Mouse (Mus musculus): Measurements from ENCODE around the gene Klhl40. TPM values are rescaled to one million over a fixed set of nuclear protein-coding genes. Genes with fewer than 3 reads are reported as not detected.

Klhl40 gene
- total and polyA plus RNA-seq, 2 experiments from 2014 or later = 2.1 to 2.4 TPM

GRCm38 (mm10) chr9:121761787-121762186 lies 15.6 kb upstream of the Klhl40 start:
- Histone ChIP-seq H3K36me3 (ENCODE audit: insufficient read depth, low read length) (peaks cover 27% of the 10 kb centered on the region), H3K27me3 (ENCODE audit: insufficient read depth, low read length) (no peaks in the 10 kb centered on the region), H3K4me2 (ENCODE audit: low read depth, low read length) (peak overlapping the region; percentile 90; the same call in 1 of the 2 replicates), H3K4me1 (ENCODE audit: insufficient read depth, low read length) (peaks cover 19% of the 10 kb centered on the region), H3K9me3 (ENCODE audit: low read length) (no peaks in the 10 kb centered on the region), H3K27ac (no peak overlapping the region), H3K4me3 (ENCODE audit: low read length) (no peak overlapping the region), H3K9ac (replicated peaks; ENCODE audit: low read length) (no peak overlapping the region)
- DNase-seq (ENCODE audit: low spot score) (no peak), ATAC-seq (no peak)
- 61% methylated on average over 8 of the region's 8 CpGs for WGBS
- no peak for TF ChIP-seq CTCF (IDR thresholded peaks at IDR 0.05; ENCODE audit: low read depth)

DNA sequence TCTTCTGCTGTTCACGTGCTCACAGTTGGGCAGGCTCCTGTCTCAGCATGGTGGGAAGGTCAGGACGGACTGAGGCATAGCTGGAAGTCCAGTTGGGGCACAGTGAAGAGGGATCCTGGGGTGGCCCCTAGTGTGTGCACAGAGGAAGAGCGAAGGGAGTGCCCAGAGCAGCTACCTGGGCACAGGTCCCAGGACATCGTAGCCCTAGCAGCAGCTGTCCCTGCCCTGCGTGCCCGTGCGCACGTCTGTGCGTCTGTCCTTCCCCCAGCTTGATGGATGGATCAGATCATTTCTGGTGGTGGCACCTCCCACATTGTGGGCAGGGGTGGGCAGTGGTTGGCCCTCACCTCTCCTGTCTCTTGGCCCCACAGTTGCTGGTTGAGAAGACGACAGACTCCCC lies 15.2 kb upstream of the Klhl40 start:
- H3K36me3 ChIP-seq (ENCODE audit: insufficient read depth, low read length) = peaks cover 32% of the 10 kb centered on the region
- ATAC-seq (no peak), DNase-seq (ENCODE audit: low spot score) (no peak)
- no peak overlapping the region for H3K4me3 ChIP-seq (ENCODE audit: low read length)
- H3K27ac ChIP-seq = no peak overlapping the region
- H3K4me1 ChIP-seq (ENCODE audit: insufficient read depth, low read length) = peaks cover 19% of the 10 kb centered on the region
- no peak for TF ChIP-seq CTCF (IDR thresholded peaks at IDR 0.05; ENCODE audit: low read depth)
- 82% methylated on average over 10 of the region's 10 CpGs for WGBS
- no peaks in the 10 kb centered on the region for H3K27me3 ChIP-seq (ENCODE audit: insufficient read depth, low read length)
- no peak overlapping the region for H3K9ac ChIP-seq (replicated peaks; ENCODE audit: low read length)
- no peak overlapping the region for H3K4me2 ChIP-seq (ENCODE audit: low read depth, low read length)
- H3K9me3 ChIP-seq (ENCODE audit: low read length) = no peaks in the 10 kb centered on the region

DNA sequence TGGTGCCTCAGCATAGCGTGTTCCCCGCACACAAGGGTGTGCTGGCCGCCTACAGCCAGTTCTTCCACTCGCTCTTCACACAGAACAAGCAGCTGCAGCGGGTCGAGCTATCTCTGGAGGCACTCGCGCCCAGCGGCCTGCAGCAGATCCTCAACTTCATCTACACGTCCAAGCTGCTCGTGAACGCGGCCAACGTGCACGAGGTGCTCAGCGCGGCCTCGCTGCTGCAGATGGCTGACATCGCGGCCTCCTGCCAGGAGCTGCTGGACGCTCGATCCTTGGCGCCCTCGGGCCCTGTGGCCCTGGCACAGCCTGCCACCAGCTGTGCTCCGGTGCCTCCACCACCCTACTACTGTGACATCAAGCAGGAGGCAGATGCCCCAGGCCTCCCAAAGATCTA lies 14.6 kb upstream of the Klhl40 start:
- no peak for TF ChIP-seq CTCF (IDR thresholded peaks at IDR 0.05; ENCODE audit: low read depth)
- Histone ChIP-seq H3K4me2 (ENCODE audit: low read depth, low read length) (no peak overlapping the region), H3K27me3 (ENCODE audit: insufficient read depth, low read length) (no peaks in the 10 kb centered on the region), H3K9ac (replicated peaks; ENCODE audit: low read length) (no peak overlapping the region), H3K27ac (no peak overlapping the region), H3K4me3 (ENCODE audit: low read length) (no peak overlapping the region), H3K4me1 (ENCODE audit: insufficient read depth, low read length) (peaks cover 19% of the 10 kb centered on the region), H3K9me3 (ENCODE audit: low read length) (no peaks in the 10 kb centered on the region), H3K36me3 (ENCODE audit: insufficient read depth, low read length) (peaks cover 37% of the 10 kb centered on the region)
- DNase-seq (ENCODE audit: low spot score) (peak; percentile 22), ATAC-seq (no peak)
- 72% methylated on average over 25 of the region's 25 CpGs for WGBS

DNA sequence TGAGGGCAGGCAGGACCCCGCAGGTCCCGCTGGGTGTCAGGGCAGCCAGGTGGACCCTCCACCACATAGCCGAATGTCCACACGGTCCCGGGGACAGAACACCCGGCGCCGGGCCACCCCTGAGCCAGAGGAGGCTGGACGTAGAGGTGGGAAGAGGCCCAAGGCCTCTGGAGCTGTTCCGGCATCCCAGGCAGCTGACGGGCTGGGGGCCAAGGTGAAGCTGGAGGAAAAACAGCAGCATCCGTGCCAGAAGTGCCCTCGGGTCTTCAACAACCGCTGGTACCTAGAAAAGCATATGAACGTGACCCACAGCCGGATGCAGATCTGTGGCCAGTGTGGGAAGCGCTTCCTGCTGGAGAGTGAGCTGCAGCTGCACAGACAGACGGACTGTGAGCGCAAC lies 13.7 kb upstream of the Klhl40 start:
- TF ChIP-seq CTCF (IDR thresholded peaks at IDR 0.05; ENCODE audit: low read depth) = no peak
- Histone ChIP-seq H3K36me3 (ENCODE audit: insufficient read depth, low read length) (peaks cover 42% of the 10 kb centered on the region), H3K27me3 (ENCODE audit: insufficient read depth, low read length) (no peaks in the 10 kb centered on the region), H3K9me3 (ENCODE audit: low read length) (no peaks in the 10 kb centered on the region), H3K9ac (replicated peaks; ENCODE audit: low read length) (no peak overlapping the region), H3K4me2 (ENCODE audit: low read depth, low read length) (no peak overlapping the region), H3K4me3 (ENCODE audit: low read length) (no peak overlapping the region), H3K27ac (no peak overlapping the region), H3K4me1 (ENCODE audit: insufficient read depth, low read length) (peaks cover 15% of the 10 kb centered on the region)
- DNase-seq (ENCODE audit: low spot score) (no peak), ATAC-seq (no peak)
- 86% methylated on average over 19 of the region's 19 CpGs for WGBS

- H3K36me3 ChIP-seq (ENCODE audit: insufficient read depth, low read length) = peaks cover 42% of the 10 kb centered on the region
- ATAC-seq (no peak), DNase-seq (ENCODE audit: low spot score) (peak; percentile 49)
These were observed 12.1 kb upstream of the Klhl40 start for GRCm38 (mm10) chr9:121765166-121765855.

GRCm38 (mm10) chr9:121772412-121772811 lies 5.0 kb upstream of the Klhl40 start:
- H3K4me1 ChIP-seq (ENCODE audit: insufficient read depth, low read length) = no peaks in the 10 kb centered on the region
- H3K27ac ChIP-seq = no peak overlapping the region
- TF ChIP-seq CTCF (IDR thresholded peaks at IDR 0.05; ENCODE audit: low read depth) = no peak
- peaks cover 8% of the 10 kb centered on the region for H3K36me3 ChIP-seq (ENCODE audit: insufficient read depth, low read length)
- 0 out of 2 replicates have a peak, but pooled peaks cover 9% of the 10 kb centered on the region for H3K27me3 ChIP-seq (ENCODE audit: insufficient read depth, low read length)
- no peaks in the 10 kb centered on the region for H3K9me3 ChIP-seq (ENCODE audit: low read length)
- DNase-seq (ENCODE audit: low spot score) (no peak), ATAC-seq (no peak)
- no peak overlapping the region for H3K4me2 ChIP-seq (ENCODE audit: low read depth, low read length)
- 68% methylated on average over 5 of the region's 5 CpGs for WGBS
- no peak overlapping the region for H3K9ac ChIP-seq (replicated peaks; ENCODE audit: low read length)
- no peak overlapping the region for H3K4me3 ChIP-seq (ENCODE audit: low read length)

More at GRCm38 (mm10) chr9:121765166-121765855, 12.1 kb upstream of the Klhl40 start:
- Histone ChIP-seq H3K4me3 (ENCODE audit: low read length) (no peak overlapping the region), H3K27ac (no peak overlapping the region), H3K27me3 (ENCODE audit: insufficient read depth, low read length) (no peaks in the 10 kb centered on the region), H3K4me1 (ENCODE audit: insufficient read depth, low read length) (peaks cover 13% of the 10 kb centered on the region), H3K9me3 (ENCODE audit: low read length) (no peaks in the 10 kb centered on the region), H3K4me2 (ENCODE audit: low read depth, low read length) (no peak overlapping the region), H3K9ac (replicated peaks; ENCODE audit: low read length) (no peak overlapping the region)
- no peak for TF ChIP-seq CTCF (IDR thresholded peaks at IDR 0.05; ENCODE audit: low read depth)
- WGBS = 75% methylated on average over 16 of the region's 16 CpGs

DNA sequence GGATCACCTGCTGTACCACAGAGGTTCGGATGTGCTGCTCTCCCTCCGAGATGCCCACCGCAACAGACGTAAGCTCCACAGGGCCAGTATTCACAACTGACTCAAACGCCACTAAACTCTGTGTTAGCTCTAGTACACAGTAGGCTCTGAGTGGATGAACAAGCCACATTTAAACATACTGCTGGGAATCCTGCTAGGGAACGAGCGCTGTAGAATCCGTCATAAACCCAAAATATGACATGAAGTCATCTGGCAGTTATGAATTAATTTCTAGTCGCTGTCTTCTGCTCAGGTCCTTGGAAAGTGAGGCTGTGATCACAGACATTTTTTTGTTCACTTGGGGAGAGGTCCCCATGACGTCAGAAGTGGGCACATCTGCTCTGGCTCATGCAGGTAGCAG lies 1.5 kb upstream of the Klhl40 start:
- DNase-seq (ENCODE audit: low spot score) = no peak
- no peak for TF ChIP-seq CTCF (IDR thresholded peaks at IDR 0.05; ENCODE audit: low read depth)
- no peak overlapping the region for H3K4me2 ChIP-seq (ENCODE audit: low read depth, low read length)
- no peaks in the 10 kb centered on the region for H3K9me3 ChIP-seq (ENCODE audit: low read length)
- no peaks in the 10 kb centered on the region for H3K36me3 ChIP-seq (ENCODE audit: insufficient read depth, low read length)
- no peak overlapping the region for H3K4me3 ChIP-seq (ENCODE audit: low read length)
- H3K9ac ChIP-seq (replicated peaks; ENCODE audit: low read length) = no peak overlapping the region
- 77% methylated on average over 10 of the region's 10 CpGs for WGBS
- no peak for ATAC-seq
- peaks cover 9% of the 10 kb centered on the region; the same call in 1 of the 2 replicates for H3K27me3 ChIP-seq (ENCODE audit: insufficient read depth, low read length)
- H3K4me1 ChIP-seq (ENCODE audit: insufficient read depth, low read length) = no peaks in the 10 kb centered on the region
- H3K27ac ChIP-seq = no peak overlapping the region

All from hindbrain, postnatal 0 days (tissue).